Mouse (Mus musculus): Measurements from ENCODE around the gene Gm5169.
"Not testable (repeated sequence)": the region's sequence is repeated elsewhere in the genome, so short reads cannot be mapped to it uniquely, and the experiment has no call there.

Gm5169 gene

GRCm38 (mm10) chrX:25301355-25301754, at the start of gene Gm5169:
TSS of gene Gm5169 (minus strand) at chrX:25301455.
- not testable (repeated sequence) for DNase-seq (ENCODE audit: low read depth)

- not testable (repeated sequence) for DNase-seq (ENCODE audit: low read depth)
Measured at GRCm38 (mm10) chrX:25347424-25347823, 46.2 kb upstream of the Gm5169 start.
